Mouse (Mus musculus) spleen, postnatal 36 days (tissue): ENCODE results near the gene Lins1.

Source experiments
- DNase-seq, 2 experiments: peaks; one replicate each; pipeline ENCODE4 v3.0.0; 2022; ENCODE audit warnings: low spot score in 2 of 2, mixed read lengths in 1 of 2

Gene Lins1

GRCm38 (mm10) chr7:66733431-66733830 lies 43.7 kb downstream of the Lins1 start:
- no peak for DNase-seq

- no peak for DNase-seq
Observed at GRCm38 (mm10) chr7:66733882-66734281, 44.2 kb downstream of the Lins1 start.

- no peak for DNase-seq
Observed at GRCm38 (mm10) chr7:66734466-66734865, 44.8 kb downstream of the Lins1 start.

- no peak for DNase-seq
Observed at GRCm38 (mm10) chr7:66734993-66735392, 45.3 kb downstream of the Lins1 start.

- DNase-seq: no peak
Observed at GRCm38 (mm10) chr7:66737418-66737817, 47.7 kb downstream of the Lins1 start.

GRCm38 (mm10) chr7:66741008-66741407 lies 51.3 kb downstream of the Lins1 start:
- no peak for DNase-seq

- no peak for DNase-seq
Observed at GRCm38 (mm10) chr7:66741412-66741811, 51.7 kb downstream of the Lins1 start.

- no peak for DNase-seq
Observed at GRCm38 (mm10) chr7:66743377-66743781, 53.7 kb downstream of the Lins1 start, which contains the start of gene Cers3. Cers3 (plus strand) TSS chr7:66743504.

- DNase-seq: no peak
Observed at GRCm38 (mm10) chr7:66746972-66747371, 57.3 kb downstream of the Lins1 start.

GRCm38 (mm10) chr7:66749998-66750397 lies 60.3 kb downstream of the Lins1 start:
- no peak for DNase-seq

GRCm38 (mm10) chr7:66753816-66754215 lies 64.1 kb downstream of the Lins1 start:
- DNase-seq: no peak

GRCm38 (mm10) chr7:66755611-66756010 lies 65.9 kb downstream of the Lins1 start:
- DNase-seq: no peak
